Mouse (Mus musculus): ENCODE measurements around the gene Ric8b. TPM values are rescaled to one million over a fixed set of nuclear protein-coding genes. Genes with fewer than 3 reads are reported as not detected.

The Ric8b gene
- polyA plus RNA-seq, 1 experiment = 8.7 TPM

- H3K27me3 ChIP-seq (ENCODE audit: control insufficient read depth, insufficient read depth, insufficient read length) = no peaks in the 10 kb centered on the region
- peaks cover 6% of the 10 kb centered on the region for H3K36me3 ChIP-seq (ENCODE audit: control insufficient read depth, insufficient read depth)
- H3K4me3 ChIP-seq = no peak overlapping the region
- H3K4me2 ChIP-seq (ENCODE audit: low read depth) = no peak overlapping the region
- TF ChIP-seq TCF12 (IDR thresholded peaks at IDR 0.05; ENCODE audit: insufficient read depth, poor library complexity, severe bottlenecking) (no peak), POLR2A (IDR thresholded peaks at IDR 0.05; ENCODE audit: insufficient read length, low read depth) (no peak), E2F4 (IDR thresholded peaks at IDR 0.05; ENCODE audit: insufficient read depth) (no peak), USF1 (IDR thresholded peaks at IDR 0.05; ENCODE audit: low read depth) (no peak), CEBPB (IDR thresholded peaks at IDR 0.05; ENCODE audit: insufficient read depth, poor library complexity, severe bottlenecking) (no peak), SRF (IDR thresholded peaks at IDR 0.05; ENCODE audit: control insufficient read depth, insufficient read length, low read depth) (no peak), POLR2AphosphoS2 (IDR thresholded peaks at IDR 0.05; ENCODE audit: insufficient read length, low read depth) (no peak)
- no peaks in the 10 kb centered on the region for H3K79me2 ChIP-seq (ENCODE audit: control insufficient read depth, insufficient read depth)
- no peak overlapping the region for H3ac ChIP-seq (ENCODE audit: control insufficient read depth, insufficient read length)
Observed at GRCm38 (mm10) chr10:84987666-84988065, 70.2 kb downstream of the Ric8b start.

DNA sequence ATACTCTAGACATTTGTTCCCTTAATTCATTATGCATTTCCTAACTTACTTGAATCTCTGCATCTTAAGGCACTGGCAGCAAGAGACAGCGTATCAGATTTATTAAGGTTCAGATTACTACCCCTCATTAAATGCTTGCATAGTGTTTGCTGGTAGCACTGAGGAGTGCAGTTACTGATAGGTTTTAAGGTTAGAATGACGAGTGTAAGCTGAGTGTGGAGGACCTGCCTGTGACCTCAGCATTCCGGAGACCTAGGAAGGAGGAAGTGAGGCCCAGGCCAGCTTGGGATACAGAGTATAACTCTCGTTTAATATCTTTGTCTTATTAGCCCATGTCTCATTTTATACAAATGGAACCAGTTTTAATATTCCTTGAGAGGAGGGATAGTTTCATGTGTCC, 71.2 kb downstream of the Ric8b start:
- no peak overlapping the region for H3K4me2 ChIP-seq (ENCODE audit: low read depth)
- H3K4me3 ChIP-seq = no peak overlapping the region
- H3K79me2 ChIP-seq (ENCODE audit: control insufficient read depth, insufficient read depth) = no peaks in the 10 kb centered on the region
- no peak overlapping the region for H3ac ChIP-seq (ENCODE audit: control insufficient read depth, insufficient read length)
- TF ChIP-seq SRF (IDR thresholded peaks at IDR 0.05; ENCODE audit: control insufficient read depth, insufficient read length, low read depth) (no peak), TCF3 (IDR thresholded peaks at IDR 0.05; ENCODE audit: insufficient read length, low read depth) (no peak)
- no peaks in the 10 kb centered on the region for H3K27me3 ChIP-seq (ENCODE audit: control insufficient read depth, insufficient read depth, insufficient read length)
- H3K36me3 ChIP-seq (ENCODE audit: control insufficient read depth, insufficient read depth) = no peaks in the 10 kb centered on the region

DNA sequence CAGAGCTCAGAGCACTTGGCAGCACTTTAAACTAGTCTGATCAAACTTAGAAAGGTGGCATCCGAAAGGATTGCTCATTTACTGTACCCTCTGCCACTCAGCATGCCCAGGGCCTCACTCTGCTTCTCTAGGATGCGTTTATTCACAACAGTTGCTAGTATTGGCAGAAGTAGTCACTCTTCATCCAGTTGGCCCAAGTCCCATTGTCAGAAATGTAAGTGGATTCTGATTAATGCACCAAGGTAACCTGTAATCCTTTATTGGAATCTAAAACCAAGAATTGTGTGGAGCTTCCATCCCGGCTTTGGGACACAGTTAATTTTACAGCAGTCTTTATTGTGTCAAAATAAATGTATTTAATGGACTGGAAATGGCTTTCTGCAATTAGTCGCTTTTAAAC, 76.9 kb downstream of the Ric8b start:
- Histone ChIP-seq H3K79me2 (ENCODE audit: control insufficient read depth, insufficient read depth) (no peaks in the 10 kb centered on the region), H3K4me2 (ENCODE audit: low read depth) (no peak overlapping the region), H3K27me3 (ENCODE audit: control insufficient read depth, insufficient read depth, insufficient read length) (no peaks in the 10 kb centered on the region), H3K36me3 (ENCODE audit: control insufficient read depth, insufficient read depth) (peaks cover 6% of the 10 kb centered on the region), H3K4me3 (no peak overlapping the region), H3ac (ENCODE audit: control insufficient read depth, insufficient read length) (no peak overlapping the region)
- no peak for TF ChIP-seq E2F4 (IDR thresholded peaks at IDR 0.05; ENCODE audit: insufficient read depth)
- TF ChIP-seq MYOG (IDR thresholded peaks at IDR 0.05; ENCODE audit: control insufficient read depth in 1 of 3, insufficient read depth in 1 of 3, insufficient read length in 2 of 3, low read depth in 2 of 3) = no peak
- TF ChIP-seq REST (IDR thresholded peaks at IDR 0.05; ENCODE audit: insufficient read depth, insufficient read length) = no peak

DNA sequence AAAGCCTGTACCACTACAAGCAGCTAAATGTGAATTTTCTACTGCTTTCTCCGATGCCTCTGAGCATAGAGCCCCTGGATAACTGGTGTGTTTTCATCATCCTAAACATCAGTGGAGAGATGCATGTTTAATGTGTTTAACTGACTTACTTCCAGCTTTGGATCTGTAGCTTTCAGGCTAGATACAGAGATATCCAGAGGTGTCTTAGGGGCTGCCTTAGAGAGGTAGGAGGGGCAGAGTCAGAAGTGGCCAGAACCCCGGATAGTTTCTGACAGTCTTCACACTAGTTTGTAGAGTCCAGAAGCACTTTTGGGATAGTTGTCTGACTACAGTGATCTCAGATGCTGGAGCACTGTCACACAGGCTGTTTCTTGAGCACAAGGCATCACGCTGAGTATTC, 77.6 kb downstream of the Ric8b start:
- TF ChIP-seq POLR2A (IDR thresholded peaks at IDR 0.05; ENCODE audit: insufficient read length, low read depth) (no peak), USF1 (IDR thresholded peaks at IDR 0.05; ENCODE audit: low read depth) (no peak), REST (IDR thresholded peaks at IDR 0.05; ENCODE audit: insufficient read depth, insufficient read length) (no peak), TCF3 (IDR thresholded peaks at IDR 0.05; ENCODE audit: insufficient read length, low read depth) (no peak), CEBPB (IDR thresholded peaks at IDR 0.05; ENCODE audit: insufficient read depth, poor library complexity, severe bottlenecking) (no peak)
- H3K36me3 ChIP-seq (ENCODE audit: control insufficient read depth, insufficient read depth) = peaks cover 6% of the 10 kb centered on the region
- no peak overlapping the region for H3K4me2 ChIP-seq (ENCODE audit: low read depth)
- no peaks in the 10 kb centered on the region for H3K27me3 ChIP-seq (ENCODE audit: control insufficient read depth, insufficient read depth, insufficient read length)
- H3K4me3 ChIP-seq = no peak overlapping the region
- H3ac ChIP-seq (ENCODE audit: control insufficient read depth, insufficient read length) = no peak overlapping the region
- H3K79me2 ChIP-seq (ENCODE audit: control insufficient read depth, insufficient read depth) = no peaks in the 10 kb centered on the region

GRCm38 (mm10) chr10:84996366-84996765, 79.0 kb downstream of the Ric8b start:
- H3K4me2 ChIP-seq (ENCODE audit: low read depth) = no peak overlapping the region
- TF ChIP-seq TCF3 (IDR thresholded peaks at IDR 0.05; ENCODE audit: insufficient read length, low read depth) (no peak), MYOD1 (IDR thresholded peaks at IDR 0.05; ENCODE audit: control insufficient read depth in 1 of 3, insufficient read length in 2 of 3, low read depth in 2 of 3) (no peak), POLR2AphosphoS2 (IDR thresholded peaks at IDR 0.05; ENCODE audit: insufficient read length, low read depth) (no peak), CEBPB (IDR thresholded peaks at IDR 0.05; ENCODE audit: insufficient read depth, poor library complexity, severe bottlenecking) (no peak), USF1 (IDR thresholded peaks at IDR 0.05; ENCODE audit: low read depth) (no peak), REST (IDR thresholded peaks at IDR 0.05; ENCODE audit: insufficient read depth, insufficient read length) (no peak), MYOG (IDR thresholded peaks at IDR 0.05; ENCODE audit: control insufficient read depth in 1 of 3, insufficient read depth in 1 of 3, insufficient read length in 2 of 3, low read depth in 2 of 3) (no peak), POLR2A (IDR thresholded peaks at IDR 0.05; ENCODE audit: insufficient read length, low read depth) (no peak), SRF (IDR thresholded peaks at IDR 0.05; ENCODE audit: control insufficient read depth, insufficient read length, low read depth) (no peak), E2F4 (IDR thresholded peaks at IDR 0.05; ENCODE audit: insufficient read depth) (no peak), TCF12 (IDR thresholded peaks at IDR 0.05; ENCODE audit: insufficient read depth, poor library complexity, severe bottlenecking) (no peak), MAX (IDR thresholded peaks at IDR 0.05; ENCODE audit: low read depth) (no peak)
- H3K27me3 ChIP-seq (ENCODE audit: control insufficient read depth, insufficient read depth, insufficient read length) = no peaks in the 10 kb centered on the region
- no peaks in the 10 kb centered on the region for H3K79me2 ChIP-seq (ENCODE audit: control insufficient read depth, insufficient read depth)
- no peak overlapping the region for H3ac ChIP-seq (ENCODE audit: control insufficient read depth, insufficient read length)
- H3K4me3 ChIP-seq = no peak overlapping the region
- H3K36me3 ChIP-seq (ENCODE audit: control insufficient read depth, insufficient read depth) = peaks cover 6% of the 10 kb centered on the region
